Mouse (Mus musculus) kidney, adult 2 months (tissue): Measurements from ENCODE around the gene Ttc6. TPM values are rescaled to one million over a fixed set of nuclear protein-coding genes. Genes with fewer than 3 reads are reported as not detected.
A peak's percentile ranks its signal among the peaks of the same experiment; 100 is the strongest.

Experiments
- DNase-seq: peaks from one replicate; pipeline ENCODE4 v3.0.0; 2021
- H3K27ac ChIP-seq: fragments of 200-500 bp; 2 replicates; pipeline ENCODE4 v1.5.1; 2012; ENCODE audit warnings: low read depth, low read length, control low read depth, inconsistent platforms; ENCODE audit not compliant: insufficient read depth
- H3K27me3 ChIP-seq: fragments of 200-500 bp; replicated peaks from 2 replicates; pipeline ENCODE4 v1.6.1; 2012; ENCODE audit warnings: mild to moderate bottlenecking, moderate library complexity, low read length, inconsistent platforms; ENCODE audit not compliant: control insufficient read depth, insufficient read depth
- H3K36me3 ChIP-seq: fragments of 200-500 bp; 2 replicates; pipeline ENCODE4 v1.6.1; 2012; ENCODE audit warnings: mild to moderate bottlenecking, moderate library complexity, low read length, inconsistent platforms; ENCODE audit not compliant: control insufficient read depth, insufficient read depth
- H3K4me1 ChIP-seq: fragments of 200-500 bp; 2 replicates; pipeline ENCODE4 v1.6.1; 2011; ENCODE audit warnings: low read length; ENCODE audit not compliant: control insufficient read depth, insufficient read depth
- H3K4me3 ChIP-seq: fragments of 200-500 bp; 2 replicates; pipeline ENCODE4 v1.5.1; 2011; ENCODE audit warnings: mild to moderate bottlenecking, low read depth, low read length, control low read depth; ENCODE audit not compliant: insufficient read depth
- CTCF ChIP-seq: fragments of 200-500 bp; conservative IDR thresholded peaks from 2 replicates; pipeline ENCODE4 v1.5.1; 2011; ENCODE audit warnings: low read depth, mild to moderate bottlenecking, control low read depth, low read length, moderate library complexity, mixed read lengths; ENCODE audit not compliant: insufficient read depth, insufficient read length
- POLR2A ChIP-seq: fragments of 200-500 bp; IDR thresholded peaks from one replicate; pipeline ENCODE4 v1.6.1; 2011; ENCODE audit warnings: low read depth, low read length, control low read depth
- WGBS: fragments of 180-500 bp; shearing (Covaris S2); methylation state at CpG from one replicate; pipeline ENCODE4 v1.1.7; 2018; 5-methylcytosine and 5-hydroxymethylcytosine counted together
- polyA plus RNA-seq: library from polyadenylated mRNA; depleted of rRNA; stranded (reverse); fragments of >200 nt; gene quantifications from 2 replicates; pipeline ENCODE4 v1.2.3, GENCODE M21; 2012

The Ttc6 gene
- polyA plus RNA-seq, 1 experiment = 0.02 TPM

GRCm38 (mm10) chr12:57547890-57548289 is 16.0 kb upstream of the Ttc6 start:
- Histone ChIP-seq H3K27me3 (peaks cover 21% of the 10 kb centered on the region), H3K27ac (no peak overlapping the region), H3K4me3 (no peak overlapping the region), H3K36me3 (no peaks in the 10 kb centered on the region), H3K4me1 (no peaks in the 10 kb centered on the region)
- DNase-seq = no peak
- no peak for TF ChIP-seq POLR2A
- WGBS = 5% methylated on average over 9 of the region's 9 CpGs

GRCm38 (mm10) chr12:57548352-57548980 is 15.4 kb upstream of the Ttc6 start:
- H3K4me3 ChIP-seq = no peak overlapping the region
- WGBS = 3% methylated on average over 20 of the region's 20 CpGs
- peaks cover 18% of the 10 kb centered on the region for H3K27me3 ChIP-seq
- H3K36me3 ChIP-seq = no peaks in the 10 kb centered on the region
- H3K27ac ChIP-seq = no peak overlapping the region
- no peaks in the 10 kb centered on the region for H3K4me1 ChIP-seq
- no peak for DNase-seq
- TF ChIP-seq CTCF (peak; percentile 24; the same call in 1 of the 2 replicates), POLR2A (no peak)

GRCm38 (mm10) chr12:57548981-57549666 is 14.8 kb upstream of the Ttc6 start:
- Histone ChIP-seq H3K27me3 (peaks cover 16% of the 10 kb centered on the region), H3K4me3 (no peak overlapping the region), H3K4me1 (no peaks in the 10 kb centered on the region), H3K27ac (no peak overlapping the region), H3K36me3 (no peaks in the 10 kb centered on the region)
- DNase-seq = no peak
- WGBS = 5% methylated on average over 25 of the region's 25 CpGs
- TF ChIP-seq POLR2A (no peak), CTCF (no peak)

- TF ChIP-seq POLR2A (no peak), CTCF (no peak)
- H3K27ac ChIP-seq = no peak overlapping the region
- no peaks in the 10 kb centered on the region for H3K4me1 ChIP-seq
- no peak for DNase-seq
- H3K27me3 ChIP-seq = peaks cover 12% of the 10 kb centered on the region
- no peaks in the 10 kb centered on the region for H3K36me3 ChIP-seq
- 3% methylated on average over 15 of the region's 15 CpGs for WGBS
- H3K4me3 ChIP-seq = no peak overlapping the region
Measured at GRCm38 (mm10) chr12:57549667-57550160, 14.2 kb upstream of the Ttc6 start.

GRCm38 (mm10) chr12:57550181-57550808 is 13.6 kb upstream of the Ttc6 start:
- Histone ChIP-seq H3K4me3 (no peak overlapping the region), H3K27ac (no peak overlapping the region), H3K4me1 (no peaks in the 10 kb centered on the region), H3K36me3 (no peaks in the 10 kb centered on the region), H3K27me3 (peaks cover 9% of the 10 kb centered on the region)
- TF ChIP-seq CTCF = no peak
- no peak for TF ChIP-seq POLR2A
- no peak for DNase-seq
- 3% methylated on average over 31 of the region's 31 CpGs for WGBS

- no peaks in the 10 kb centered on the region for H3K4me1 ChIP-seq
- H3K4me3 ChIP-seq = no peak overlapping the region
- no peak overlapping the region for H3K27ac ChIP-seq
- H3K27me3 ChIP-seq = peaks cover 4% of the 10 kb centered on the region; the same call in 1 of the 2 replicates
- 6% methylated on average over 8 of the region's 8 CpGs for WGBS
- no peak for DNase-seq
- no peaks in the 10 kb centered on the region for H3K36me3 ChIP-seq
- TF ChIP-seq CTCF (no peak), POLR2A (no peak)
Measured at GRCm38 (mm10) chr12:57550881-57551280, 13.0 kb upstream of the Ttc6 start.

GRCm38 (mm10) chr12:57552286-57552685 is 11.6 kb upstream of the Ttc6 start:
- TF ChIP-seq CTCF = no peak
- H3K27me3 ChIP-seq = peaks cover 4% of the 10 kb centered on the region; the same call in 1 of the 2 replicates
- no peak for DNase-seq
- H3K4me1 ChIP-seq = no peaks in the 10 kb centered on the region
- H3K4me3 ChIP-seq = no peak overlapping the region
- 10% methylated on average over 3 of the region's 3 CpGs for whole genome bisulfite sequencing
- no peaks in the 10 kb centered on the region for H3K36me3 ChIP-seq
- no peak overlapping the region for H3K27ac ChIP-seq
